Mouse (Mus musculus): ENCODE measurements around the gene Elovl2.

DNA sequence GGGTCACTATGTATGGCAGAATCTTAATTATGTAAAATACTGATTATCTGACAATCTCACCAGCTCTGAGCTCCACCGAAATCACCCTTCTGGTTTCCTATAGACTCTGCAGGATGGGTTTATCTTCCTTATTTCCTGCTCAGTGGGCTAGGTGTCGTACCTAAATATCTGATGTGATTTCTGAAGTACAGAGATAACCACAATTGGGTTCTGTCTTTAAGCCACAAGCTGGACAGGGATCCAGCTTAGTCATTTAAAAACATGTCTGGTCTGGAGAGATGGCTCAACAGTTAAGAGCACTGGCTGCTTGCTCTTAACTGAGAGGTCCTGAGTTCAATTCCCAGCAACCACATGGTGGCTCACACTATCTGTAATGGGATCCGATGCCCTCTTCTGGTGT, 36.8 kb upstream of the Elovl2 start:
- no peak for TF ChIP-seq CTCF (IDR thresholded peaks at IDR 0.05; ENCODE audit: low read depth)
- TF ChIP-seq EP300 (IDR thresholded peaks at IDR 0.05; ENCODE audit: low read depth) = no peak
